9 mouse cellular contexts compared by ENCODE assay signal in the genomic region with DNA sequence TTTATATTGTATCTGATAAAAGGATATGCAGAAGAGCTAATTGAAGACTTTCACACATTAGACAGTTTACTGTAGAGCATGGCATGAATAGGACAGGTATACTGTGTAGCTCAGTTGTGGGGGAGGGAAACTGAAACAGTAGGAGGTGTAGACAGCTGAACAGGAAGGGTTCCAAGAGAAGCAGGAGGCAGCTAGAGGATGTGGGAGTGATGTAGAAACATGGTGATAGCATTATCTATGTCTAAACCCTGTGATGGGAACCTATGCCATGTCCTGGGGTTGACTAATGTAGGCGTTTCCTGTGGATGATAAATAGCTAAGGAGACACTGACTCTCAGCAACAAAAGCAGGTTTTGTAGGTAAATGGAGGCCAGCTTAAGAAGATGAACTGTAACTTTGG.
"Had no signal": no experiment of that assay in that cellular context is flagged by ENCODE, and none has a peak within 500 bp of the region (broad histone marks: within the 10 kb centered on the region; RNA-seq: fewer than 3 reads in every experiment).

No protein-coding gene starts in this region.

- DNase-seq: kidney, adult 2 months; kidney, postnatal 36 days; liver, embryonic 13.5 days; lung, adult 2 months; lung, postnatal 14 days; lung, postnatal 4 days; midbrain, embryonic 14.5 days; right cerebral cortex, postnatal 4 days; thymus, postnatal 36 days had no signal
